Mouse (Mus musculus): ENCODE data around the gene Sfxn1. TPM values are rescaled to one million over a fixed set of nuclear protein-coding genes. Genes with fewer than 3 reads are reported as not detected.

Gene Sfxn1
- polyA plus RNA-seq, 1 experiment from 2014 or later, result 67.7 TPM

DNA sequence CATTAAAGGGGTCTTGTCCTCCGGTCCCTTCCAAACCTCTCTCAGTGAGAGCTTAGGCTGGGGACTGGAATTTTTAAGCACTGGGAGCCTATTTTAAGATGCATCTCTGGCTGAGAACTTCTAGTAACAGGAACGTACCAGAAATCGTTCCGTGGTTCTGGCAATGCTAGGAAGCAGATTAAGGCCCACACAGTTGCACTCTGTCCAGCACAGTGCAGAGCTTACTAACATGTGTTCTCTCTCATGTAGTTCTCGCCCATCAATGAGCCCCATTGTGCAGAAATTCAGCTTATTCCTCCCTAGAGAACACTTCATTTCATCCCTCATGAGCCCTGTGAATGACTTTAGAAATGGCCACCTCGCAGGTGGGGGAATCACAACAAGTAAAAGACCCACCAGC lies 44.1 kb downstream of the Sfxn1 start:
- TF ChIP-seq CTCF (IDR thresholded peaks at IDR 0.05; ENCODE audit: low read depth) (no peak), EP300 (IDR thresholded peaks at IDR 0.05; ENCODE audit: low read depth) (no peak)
- no peak for DNase-seq

DNA sequence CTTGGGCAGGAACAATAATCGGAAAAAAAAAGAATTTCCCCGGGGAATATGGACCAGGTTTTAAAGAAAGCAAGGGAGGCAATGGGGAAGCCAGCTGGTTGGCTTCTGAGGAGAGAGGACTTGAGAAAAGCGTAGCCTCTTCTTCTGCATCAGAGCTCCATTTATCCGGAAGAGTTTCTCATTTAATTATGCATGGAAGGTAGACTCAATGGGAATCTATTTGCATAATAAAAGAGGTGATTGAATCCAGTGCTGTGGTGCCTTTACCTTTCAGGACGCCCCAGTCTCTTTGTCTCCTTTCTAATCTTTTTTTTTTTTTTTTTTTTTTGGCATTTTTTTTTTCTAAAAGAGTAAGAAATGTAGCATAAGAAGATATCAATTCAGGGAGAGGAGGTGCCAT lies 46.7 kb downstream of the Sfxn1 start:
- H3K27ac ChIP-seq (ENCODE audit: low read depth), result no peak overlapping the region
- WGBS (ENCODE audit: insufficient replicate concordance), result 57% methylated on average over 5 of the region's 5 CpGs

More for the DNA sequence above, 44.1 kb downstream of the Sfxn1 start:
- no peaks in the 10 kb centered on the region for H3K36me3 ChIP-seq (replicated peaks; ENCODE audit: insufficient read depth, low read length)
- no peak overlapping the region for H3K4me3 ChIP-seq (ENCODE audit: low read depth, low read length)
- H3K27me3 ChIP-seq (ENCODE audit: insufficient read depth, low read length), result no peaks in the 10 kb centered on the region
- H3K4me2 ChIP-seq (ENCODE audit: low read depth, low read length), result no peak overlapping the region
- 79% methylated on average over 6 of the region's 6 CpGs for WGBS (ENCODE audit: insufficient replicate concordance)
- no peaks in the 10 kb centered on the region for H3K9me3 ChIP-seq (ENCODE audit: low read length)
- no peak for ATAC-seq
- H3K27ac ChIP-seq (ENCODE audit: low read depth), result no peak overlapping the region
- H3K4me1 ChIP-seq (ENCODE audit: insufficient read depth), result no peaks in the 10 kb centered on the region
- no peak overlapping the region for H3K9ac ChIP-seq (replicated peaks)

DNA sequence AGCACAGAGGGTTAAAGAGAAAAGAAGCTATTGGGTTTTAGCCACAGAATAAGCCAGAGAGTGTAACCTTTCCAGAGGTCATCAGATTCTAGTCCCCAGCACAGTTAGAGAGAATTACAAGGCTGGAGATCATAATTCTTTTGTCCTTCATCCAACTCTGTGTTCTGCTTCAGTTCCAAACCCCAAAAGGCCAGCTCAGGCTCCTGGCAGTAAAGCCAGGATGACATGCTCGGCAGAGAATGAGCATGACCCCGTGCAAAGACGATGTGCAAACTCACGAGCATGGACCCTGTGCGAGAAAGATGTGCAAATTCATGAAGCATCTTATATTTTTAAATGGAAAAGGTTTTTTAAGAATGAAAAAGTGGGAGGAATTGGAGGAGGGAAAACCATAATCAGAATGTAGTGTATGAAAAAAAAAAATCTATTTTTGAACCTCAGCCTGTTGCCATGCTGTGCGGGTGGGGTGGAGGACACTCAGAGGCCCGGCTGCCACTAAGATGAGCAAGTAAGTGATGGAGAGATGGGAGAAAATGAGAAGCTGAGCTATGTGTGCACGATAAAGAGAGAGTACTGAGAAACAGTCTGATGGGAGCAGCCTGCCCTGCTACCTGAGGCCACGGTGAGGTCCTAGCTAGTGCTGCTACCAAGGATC lies 66.2 kb downstream of the Sfxn1 start:
- H3K4me2 ChIP-seq (ENCODE audit: low read depth, low read length), result no peak overlapping the region
- no peaks in the 10 kb centered on the region for H3K9me3 ChIP-seq (ENCODE audit: low read length)
- H3K27ac ChIP-seq (ENCODE audit: low read depth), result no peak overlapping the region
- no peaks in the 10 kb centered on the region for H3K4me1 ChIP-seq (ENCODE audit: insufficient read depth)
- no peaks in the 10 kb centered on the region for H3K27me3 ChIP-seq (ENCODE audit: insufficient read depth, low read length)
- H3K36me3 ChIP-seq (replicated peaks; ENCODE audit: insufficient read depth, low read length), result no peaks in the 10 kb centered on the region
- no peak for DNase-seq
- no peak for TF ChIP-seq CTCF (IDR thresholded peaks at IDR 0.05; ENCODE audit: low read depth)
- TF ChIP-seq EP300 (IDR thresholded peaks at IDR 0.05; ENCODE audit: low read depth), result no peak
- WGBS (ENCODE audit: insufficient replicate concordance), result 81% methylated on average over 9 of the region's 9 CpGs
- no peak overlapping the region for H3K9ac ChIP-seq (replicated peaks)
- H3K4me3 ChIP-seq (ENCODE audit: low read depth, low read length), result no peak overlapping the region
- ATAC-seq, result no peak

More for the DNA sequence above, 46.7 kb downstream of the Sfxn1 start:
- Histone ChIP-seq H3K4me3 (ENCODE audit: low read depth, low read length) (no peak overlapping the region), H3K27me3 (ENCODE audit: insufficient read depth, low read length) (no peaks in the 10 kb centered on the region), H3K4me1 (ENCODE audit: insufficient read depth) (no peaks in the 10 kb centered on the region), H3K9ac (replicated peaks) (no peak overlapping the region), H3K4me2 (ENCODE audit: low read depth, low read length) (no peak overlapping the region), H3K36me3 (replicated peaks; ENCODE audit: insufficient read depth, low read length) (no peaks in the 10 kb centered on the region), H3K9me3 (ENCODE audit: low read length) (no peaks in the 10 kb centered on the region)
- DNase-seq, result no peak
- ATAC-seq, result no peak
- TF ChIP-seq EP300 (IDR thresholded peaks at IDR 0.05; ENCODE audit: low read depth) (no peak), CTCF (IDR thresholded peaks at IDR 0.05; ENCODE audit: low read depth) (no peak)

DNA sequence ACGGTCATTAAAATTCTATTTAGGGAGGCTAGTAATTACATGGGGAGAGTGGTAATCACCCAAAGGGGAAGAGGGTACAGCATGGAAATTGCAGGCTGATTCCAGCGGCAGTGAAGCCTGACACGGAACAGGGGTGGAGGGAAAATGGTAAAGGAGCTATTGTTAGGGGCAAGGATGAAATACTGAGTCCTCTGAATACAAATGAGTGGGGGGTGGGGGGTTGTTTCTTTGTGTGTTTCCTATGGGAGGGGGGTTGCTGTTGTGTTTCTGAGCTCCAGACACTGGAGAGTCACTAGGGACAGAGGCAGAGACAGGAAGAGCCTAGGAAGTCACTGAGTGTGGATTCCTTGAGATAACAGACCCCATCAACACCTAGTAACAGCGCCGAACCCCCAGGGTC lies 72.1 kb downstream of the Sfxn1 start:
- Histone ChIP-seq H3K4me2 (ENCODE audit: low read depth, low read length) (no peak overlapping the region), H3K36me3 (replicated peaks; ENCODE audit: insufficient read depth, low read length) (no peaks in the 10 kb centered on the region), H3K4me3 (ENCODE audit: low read depth, low read length) (no peak overlapping the region), H3K4me1 (ENCODE audit: insufficient read depth) (no peaks in the 10 kb centered on the region), H3K9me3 (ENCODE audit: low read length) (no peaks in the 10 kb centered on the region), H3K9ac (replicated peaks) (no peak overlapping the region), H3K27ac (ENCODE audit: low read depth) (no peak overlapping the region), H3K27me3 (ENCODE audit: insufficient read depth, low read length) (no peaks in the 10 kb centered on the region)
- 27% methylated on average over 5 of the region's 5 CpGs for WGBS (ENCODE audit: insufficient replicate concordance)
- DNase-seq (no peak), ATAC-seq (no peak)
- TF ChIP-seq EP300 (IDR thresholded peaks at IDR 0.05; ENCODE audit: low read depth) (no peak), CTCF (IDR thresholded peaks at IDR 0.05; ENCODE audit: low read depth) (no peak)

DNA sequence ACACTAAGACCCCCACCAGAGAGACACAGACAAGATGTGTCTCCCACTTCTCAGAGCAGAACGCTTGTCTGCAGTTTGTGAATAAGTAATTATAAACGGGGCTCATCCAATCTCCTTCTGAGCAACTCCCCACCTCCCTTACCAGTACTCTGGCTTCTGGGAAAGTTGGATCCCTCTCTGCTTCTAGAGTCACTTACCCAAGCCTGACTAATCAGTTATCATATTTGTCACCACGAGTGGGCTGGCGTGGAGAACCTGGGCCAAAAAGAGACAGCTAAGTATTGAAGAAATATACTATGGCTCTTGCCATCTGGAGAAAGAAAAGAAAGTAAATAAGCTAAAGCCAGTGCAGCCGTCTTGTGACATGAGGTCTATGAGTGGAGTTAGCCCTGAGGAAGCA lies 73.0 kb downstream of the Sfxn1 start:
- TF ChIP-seq EP300 (IDR thresholded peaks at IDR 0.05; ENCODE audit: low read depth) (no peak), CTCF (IDR thresholded peaks at IDR 0.05; ENCODE audit: low read depth) (no peak)
- no peak overlapping the region for H3K4me3 ChIP-seq (ENCODE audit: low read depth, low read length)
- H3K27ac ChIP-seq (ENCODE audit: low read depth), result no peak overlapping the region
- H3K9ac ChIP-seq (replicated peaks), result no peak overlapping the region
- no peak overlapping the region for H3K4me2 ChIP-seq (ENCODE audit: low read depth, low read length)
- no peak for ATAC-seq
- H3K9me3 ChIP-seq (ENCODE audit: low read length), result no peaks in the 10 kb centered on the region
- DNase-seq, result no peak
- no peaks in the 10 kb centered on the region for H3K4me1 ChIP-seq (ENCODE audit: insufficient read depth)
- no peaks in the 10 kb centered on the region for H3K27me3 ChIP-seq (ENCODE audit: insufficient read depth, low read length)
- H3K36me3 ChIP-seq (replicated peaks; ENCODE audit: insufficient read depth, low read length), result no peaks in the 10 kb centered on the region
- WGBS (ENCODE audit: insufficient replicate concordance), result 67% methylated on average over 5 of the region's 5 CpGs

DNA sequence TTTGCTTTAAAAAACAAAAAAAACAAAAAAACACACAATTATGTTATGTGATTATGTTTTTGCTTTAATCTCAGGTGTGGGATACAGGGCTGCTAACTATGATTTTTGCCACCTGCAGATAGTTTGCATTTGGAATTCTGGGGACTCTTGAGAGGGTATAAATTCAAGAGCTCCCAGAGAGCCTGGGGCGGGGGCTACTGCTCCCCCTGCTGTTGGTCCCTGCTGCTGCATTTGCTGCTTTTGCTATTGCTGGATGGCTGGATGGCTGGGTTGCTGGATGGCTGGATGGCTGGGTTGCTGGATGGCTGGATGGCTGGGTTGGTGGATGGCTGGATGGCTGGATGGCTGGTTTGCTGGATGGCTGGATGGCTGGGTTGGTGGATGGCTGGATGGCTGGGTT lies 75.7 kb downstream of the Sfxn1 start:
- no peak for TF ChIP-seq EP300 (IDR thresholded peaks at IDR 0.05; ENCODE audit: low read depth)
- peak; percentile 42 for TF ChIP-seq CTCF (IDR thresholded peaks at IDR 0.05; ENCODE audit: low read depth)
- no peak for ATAC-seq
- no peaks in the 10 kb centered on the region for H3K27me3 ChIP-seq (ENCODE audit: insufficient read depth, low read length)

More for the DNA sequence above, 75.7 kb downstream of the Sfxn1 start:
- Histone ChIP-seq H3K36me3 (replicated peaks; ENCODE audit: insufficient read depth, low read length) (no peaks in the 10 kb centered on the region), H3K27ac (ENCODE audit: low read depth) (no peak overlapping the region), H3K9me3 (ENCODE audit: low read length) (no peaks in the 10 kb centered on the region), H3K9ac (replicated peaks) (no peak overlapping the region), H3K4me2 (ENCODE audit: low read depth, low read length) (no peak overlapping the region), H3K4me3 (ENCODE audit: low read depth, low read length) (no peak overlapping the region), H3K4me1 (ENCODE audit: insufficient read depth) (no peaks in the 10 kb centered on the region)
- 57% methylated on average over 1 of the region's 1 CpGs for WGBS (ENCODE audit: insufficient replicate concordance)
- DNase-seq, result no peak
